Mouse (Mus musculus) C2C12 (cell line): Measurements from ENCODE around the gene Rapgef2. TPM values are rescaled to one million over a fixed set of nuclear protein-coding genes. Genes with fewer than 3 reads are reported as not detected.

Experiments used
- H3K27me3 ChIP-seq: one replicate; pipeline ENCODE4 v1.6.1; 2011; ENCODE audit not compliant: control insufficient read depth, insufficient read depth, insufficient read length
- H3K36me3 ChIP-seq: one replicate; pipeline ENCODE4 v1.6.1; 2011; ENCODE audit not compliant: control insufficient read depth, insufficient read depth
- H3K4me3 ChIP-seq: one replicate; pipeline ENCODE4 v1.5.1; 2011; ENCODE audit warnings: mild to moderate bottlenecking, control low read depth; ENCODE audit not compliant: poor library complexity, insufficient read depth, severe bottlenecking
- H3K79me2 ChIP-seq: one replicate; pipeline ENCODE4 v1.6.1; 2011; ENCODE audit not compliant: control insufficient read depth, insufficient read depth
- H3K79me3 ChIP-seq: one replicate; pipeline ENCODE4 v1.6.1; 2011; ENCODE audit warnings: low read depth, control low read depth
- H3ac ChIP-seq: one replicate; pipeline ENCODE3; 2011; ENCODE audit warnings: low read depth; ENCODE audit not compliant: control insufficient read depth, insufficient read length
- CEBPB ChIP-seq: IDR thresholded peaks from one replicate; pipeline ENCODE4 v1.6.1; 2011; ENCODE audit warnings: low read depth, mild to moderate bottlenecking, control low read depth, moderate library complexity
- CTCF ChIP-seq: IDR thresholded peaks from one replicate; pipeline ENCODE4 v1.5.1; 2011; ENCODE audit not compliant: control insufficient read depth, insufficient read depth, insufficient read length
- FOSL1 ChIP-seq: IDR thresholded peaks from one replicate; pipeline ENCODE4 v1.8.0; 2011; ENCODE audit warnings: mild to moderate bottlenecking, low read length; ENCODE audit not compliant: poor library complexity, insufficient read depth, severe bottlenecking
- MAX ChIP-seq: IDR thresholded peaks from one replicate; pipeline ENCODE4 v1.6.1; 2011; ENCODE audit warnings: mild to moderate bottlenecking, control low read depth
- MYOD1 ChIP-seq: IDR thresholded peaks from one replicate; pipeline ENCODE4 v1.6.1; 2011; ENCODE audit warnings: low read depth; ENCODE audit not compliant: control insufficient read depth, insufficient read length
- MYOG ChIP-seq: IDR thresholded peaks from one replicate; pipeline ENCODE4 v1.6.1; 2011; ENCODE audit not compliant: control insufficient read depth, insufficient read length; ENCODE audit errors: extremely low read depth
- USF1 ChIP-seq: IDR thresholded peaks from one replicate; pipeline ENCODE4 v1.6.1; 2011; ENCODE audit warnings: low read depth, mild to moderate bottlenecking, control low read depth, moderate library complexity
- polyA plus RNA-seq: library from polyadenylated mRNA; unstranded; fragments of >200 nt; fragmentation: generic; extraction: Trizol; gene quantifications from one replicate; pipeline ENCODE4 v1.2.1, GENCODE M21; 2012; ENCODE audit warnings: missing spikeins

Rapgef2 gene
- polyA plus RNA-seq, 1 experiment, result 5.6 TPM

GRCm38 (mm10) chr3:79273350-79273749, 13.0 kb downstream of the Rapgef2 start:
- no peak overlapping the region for H3K4me3 ChIP-seq
- peaks cover 87% of the 10 kb centered on the region for H3K79me2 ChIP-seq
- H3K79me3 ChIP-seq, result peaks cover 41% of the 10 kb centered on the region
- no peaks in the 10 kb centered on the region for H3K36me3 ChIP-seq
- H3K27me3 ChIP-seq, result no peaks in the 10 kb centered on the region
- H3ac ChIP-seq, result no peak overlapping the region
- TF ChIP-seq MYOG (no peak), CEBPB (no peak), FOSL1 (no peak), MYOD1 (no peak), USF1 (no peak), MAX (no peak), CTCF (no peak)

GRCm38 (mm10) chr3:79272939-79273338, 13.4 kb downstream of the Rapgef2 start:
- H3K27me3 ChIP-seq, result no peaks in the 10 kb centered on the region
- H3K36me3 ChIP-seq, result no peaks in the 10 kb centered on the region
- peaks cover 37% of the 10 kb centered on the region for H3K79me3 ChIP-seq
- TF ChIP-seq FOSL1 (no peak), USF1 (no peak)
- peaks cover 87% of the 10 kb centered on the region for H3K79me2 ChIP-seq
- H3ac ChIP-seq, result no peak overlapping the region
- H3K4me3 ChIP-seq, result no peak overlapping the region

DNA sequence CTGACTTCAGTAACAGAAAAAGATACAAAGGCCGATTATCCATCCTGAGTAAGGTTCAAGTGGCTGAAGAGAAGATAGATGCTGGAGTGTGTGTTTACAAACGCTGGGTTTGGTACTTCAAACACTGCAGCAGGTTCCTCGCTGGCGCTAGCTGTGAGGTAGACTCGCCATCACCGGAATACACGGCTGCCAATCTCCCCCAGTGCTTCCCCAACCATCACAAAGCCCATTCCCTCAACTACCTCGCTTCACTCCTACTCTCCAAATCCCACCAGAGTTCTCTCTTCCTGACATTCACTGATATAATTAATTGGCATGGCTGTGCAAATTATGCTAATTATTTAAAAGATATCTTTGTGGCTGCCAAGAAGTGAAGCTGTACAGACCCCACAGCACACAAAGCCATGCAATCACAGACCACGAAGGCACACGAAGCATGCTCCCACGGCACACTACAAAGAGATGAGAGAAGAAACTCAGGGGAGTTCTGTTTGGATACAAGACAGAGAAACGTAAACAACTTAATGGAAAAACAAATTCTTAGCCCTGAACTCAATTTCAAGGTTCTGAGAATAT, 15.2 kb downstream of the Rapgef2 start:
- Histone ChIP-seq H3K79me3 (peaks cover 33% of the 10 kb centered on the region), H3K36me3 (no peaks in the 10 kb centered on the region), H3K27me3 (no peaks in the 10 kb centered on the region), H3K4me3 (no peak overlapping the region), H3ac (no peak overlapping the region), H3K79me2 (peaks cover 87% of the 10 kb centered on the region)
- no peak for TF ChIP-seq MYOD1
- TF ChIP-seq MYOG, result no peak
- TF ChIP-seq CTCF, result no peak
- no peak for TF ChIP-seq USF1
- no peak for TF ChIP-seq FOSL1
- TF ChIP-seq MAX, result no peak
- TF ChIP-seq CEBPB, result no peak

DNA sequence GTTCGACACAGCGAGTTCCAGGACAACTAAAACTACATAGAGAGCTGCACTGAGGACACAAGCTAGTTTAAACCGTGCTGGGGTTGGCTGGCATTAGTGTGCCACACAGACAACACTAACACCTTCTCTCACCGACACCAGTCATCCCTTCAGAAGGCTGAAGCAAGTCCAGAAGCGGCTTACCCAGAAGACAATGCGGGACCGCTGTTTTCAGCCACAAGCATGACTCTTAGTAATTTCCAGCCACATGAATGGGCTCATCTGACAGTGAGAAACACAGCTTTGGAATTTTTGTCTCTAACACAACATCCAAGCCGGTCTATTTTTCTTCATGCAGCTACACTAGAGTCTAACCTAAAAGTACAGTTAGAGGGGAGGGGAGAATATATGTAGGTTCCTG, 16.4 kb downstream of the Rapgef2 start:
- TF ChIP-seq MAX (no peak), CEBPB (no peak), CTCF (no peak), MYOD1 (no peak), MYOG (no peak), FOSL1 (no peak), USF1 (no peak)
- H3K36me3 ChIP-seq, result no peaks in the 10 kb centered on the region
- H3K27me3 ChIP-seq, result no peaks in the 10 kb centered on the region
- peaks cover 85% of the 10 kb centered on the region for H3K79me2 ChIP-seq
- H3ac ChIP-seq, result no peak overlapping the region
- H3K4me3 ChIP-seq, result no peak overlapping the region
- peaks cover 35% of the 10 kb centered on the region for H3K79me3 ChIP-seq

- peaks cover 38% of the 10 kb centered on the region for H3K79me3 ChIP-seq
Observed at GRCm38 (mm10) chr3:79266976-79267375, 19.3 kb downstream of the Rapgef2 start.

GRCm38 (mm10) chr3:79261816-79262316, 24.5 kb downstream of the Rapgef2 start:
- Histone ChIP-seq H3K36me3 (no peaks in the 10 kb centered on the region), H3K4me3 (no peak overlapping the region), H3K79me3 (peaks cover 53% of the 10 kb centered on the region), H3ac (no peak overlapping the region), H3K27me3 (no peaks in the 10 kb centered on the region), H3K79me2 (peaks cover 91% of the 10 kb centered on the region)
- TF ChIP-seq MAX, result no peak
- TF ChIP-seq MYOG, result no peak
- TF ChIP-seq USF1, result no peak
- no peak for TF ChIP-seq CEBPB
- no peak for TF ChIP-seq FOSL1
- TF ChIP-seq CTCF, result no peak
- TF ChIP-seq MYOD1, result no peak

More at GRCm38 (mm10) chr3:79266976-79267375, 19.3 kb downstream of the Rapgef2 start:
- Histone ChIP-seq H3K4me3 (no peak overlapping the region), H3K27me3 (no peaks in the 10 kb centered on the region), H3K79me2 (peaks cover 90% of the 10 kb centered on the region), H3K36me3 (no peaks in the 10 kb centered on the region), H3ac (no peak overlapping the region)
- TF ChIP-seq MAX (no peak), CEBPB (no peak), FOSL1 (no peak), USF1 (no peak), MYOD1 (no peak), CTCF (no peak), MYOG (no peak)
